Mouse (Mus musculus): ENCODE results near the gene Mpp4. TPM values are rescaled to one million over a fixed set of nuclear protein-coding genes. Genes with fewer than 3 reads are reported as not detected.

The Mpp4 gene
- under 1 TPM; 0.07 to 0.34 TPM for polyA plus RNA-seq (2017; shearing (Covaris generic))

DNA sequence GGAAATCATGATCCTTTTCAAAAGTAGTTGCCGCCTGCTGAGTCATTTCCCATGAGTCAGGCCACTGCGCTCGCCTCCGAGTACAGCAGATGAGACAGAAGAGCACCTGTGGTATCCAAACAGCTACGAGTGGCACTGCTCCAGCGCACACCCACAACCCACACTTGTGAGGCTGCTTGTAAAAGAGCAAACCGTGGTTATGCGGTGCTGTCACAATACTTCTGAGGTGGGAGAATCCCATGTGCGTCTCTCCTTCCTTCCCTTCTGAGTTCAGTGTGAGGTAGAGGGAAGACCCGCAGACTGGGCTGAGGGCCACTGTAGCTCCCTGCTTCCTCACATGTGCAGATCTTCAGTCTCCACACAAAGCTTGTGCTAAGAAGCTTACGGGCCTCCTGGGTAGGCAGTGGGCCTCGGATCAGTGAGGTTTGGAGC, at the start of gene Mpp4:
TSS of gene Mpp4 (minus strand) at position 360 of the 432 bp plus-strand sequence.

DNA sequence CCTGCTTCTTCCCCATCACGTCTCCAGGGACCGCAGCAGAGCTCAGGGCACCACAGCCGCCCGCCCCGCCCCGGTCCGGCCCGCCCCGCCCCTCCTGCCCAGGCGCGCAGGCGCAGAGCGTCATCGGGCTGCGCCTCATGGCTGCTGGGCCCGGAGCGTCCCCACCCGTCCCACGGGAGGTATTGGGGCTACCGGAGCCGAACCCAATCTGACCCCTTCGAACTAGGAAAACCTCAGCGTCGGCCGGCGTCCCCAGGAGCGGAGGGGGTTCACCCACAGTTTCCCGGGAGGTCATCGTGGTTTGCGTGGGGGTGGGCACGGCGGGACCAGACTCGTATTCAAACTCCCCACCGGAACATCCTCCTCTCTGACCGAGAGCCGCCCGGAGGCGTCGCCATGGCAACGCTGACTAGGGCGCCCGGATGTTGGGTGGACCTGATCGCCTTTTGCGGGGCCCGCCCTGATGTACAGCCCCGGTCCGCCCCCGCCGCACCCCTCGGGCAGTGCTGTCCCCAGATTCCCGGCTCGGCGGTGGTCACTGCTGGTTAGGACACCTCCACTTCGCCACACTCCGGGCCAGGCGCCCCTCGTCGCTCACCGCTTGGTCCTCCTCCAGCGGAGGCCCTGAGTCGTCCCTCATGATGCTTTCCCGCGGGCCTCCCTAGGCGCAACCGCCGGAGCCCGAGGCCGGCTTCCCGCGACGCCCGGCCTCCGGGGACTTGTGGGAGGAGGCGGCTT, 43.3 kb downstream of the Mpp4 start, which contains the start of gene Tmem237:
TSS of gene Tmem237 (minus strand) at position 689 of the 738 bp plus-strand sequence.

DNA sequence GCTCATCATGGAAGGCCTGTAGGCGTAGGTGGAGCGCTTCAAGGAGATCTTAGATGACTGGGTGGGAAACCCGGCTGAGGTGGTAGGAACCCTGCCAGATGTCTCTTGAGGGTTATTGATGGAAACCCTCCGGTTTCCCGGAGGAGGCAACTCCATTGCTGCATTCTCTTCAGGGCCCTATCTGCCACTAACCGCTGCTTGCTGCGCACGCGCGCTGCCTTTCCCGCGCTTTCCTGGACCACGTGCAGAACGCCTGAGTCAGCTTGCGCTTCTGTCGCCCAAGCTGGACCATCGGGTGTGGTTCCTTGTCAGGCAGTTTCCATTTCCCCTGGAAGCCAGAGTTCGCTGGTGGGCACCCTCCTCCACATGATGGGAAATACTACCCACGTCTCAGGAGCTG, 68.5 kb downstream of the Mpp4 start, which contains the start of gene C2cd6:
TSS of gene C2cd6 (minus strand) at position 196 of the 400 bp plus-strand sequence.

Other genes with a start within 250 kb of the Mpp4 start
- gene Trak2, start 190.0 kb downstream of the Mpp4 start, polyA plus RNA-seq (2017; shearing (Covaris generic)), result 10 to 100 TPM; 22.3 to 25.4 TPM
- 10 to 100 TPM; 17.2 to 20.0 TPM for gene Stradb, start 189.9 kb downstream of the Mpp4 start, polyA plus RNA-seq (2017; shearing (Covaris generic))
- gene C2cd6, start 68.5 kb downstream of the Mpp4 start, polyA plus RNA-seq (2017; shearing (Covaris generic)), result under 1 TPM; 0.07 to 0.30 TPM
- 1 to 10 TPM; 6.2 to 8.4 TPM for gene Tmem237, start 43.0 kb downstream of the Mpp4 start, polyA plus RNA-seq (2017; shearing (Covaris generic))
- gene Als2, start 73.8 kb upstream of the Mpp4 start, polyA plus RNA-seq (2017; shearing (Covaris generic)), result 10 to 100 TPM in 1 of 2 experiments, 1 to 10 TPM in 1; 4.3 to 12.0 TPM
- not detected for gene Cdk15, start 93.5 kb upstream of the Mpp4 start, polyA plus RNA-seq (2017; shearing (Covaris generic))